28 mouse cellular contexts compared by ENCODE assay signal in genomic region chr5:15610695-15611094, GRCm38 (mm10). TPM values are rescaled to one million over a fixed set of nuclear protein-coding genes. Genes with fewer than 3 reads are reported as not detected.
A peak's percentile ranks its signal among the peaks of the same experiment; 100 is the strongest.
DNase-seq lines count a peak whose midpoint lies in the region; ATAC-seq and TF ChIP-seq lines count a peak whose summit lies in the region.
"Not testable (repeated sequence)": the region's sequence is repeated elsewhere in the genome, so short reads cannot be mapped to it uniquely, and the experiment has no call there.
"Had no signal": no experiment of that assay in that cellular context is flagged by ENCODE, and none has a peak within 500 bp of the region (broad histone marks: within the 10 kb centered on the region; RNA-seq: fewer than 3 reads in every experiment).

No protein-coding gene starts in this region.

- peak; percentile 41 for DNase-seq in CH12.LX (ENCODE audit: extremely low read depth)
- DNase-seq in adrenal gland, postnatal 14 days: peak; percentile 3
- peak; percentile 37 for DNase-seq in embryo, embryonic 10.5 days (ENCODE audit: low spot score)
- DNase-seq in heart, adult 2 months; stomach, postnatal 0 days (ENCODE audit: low spot score): not testable (repeated sequence)
- peak; percentile 18 for DNase-seq in kidney, adult 2 months
- DNase-seq in layer of hippocampus, adult 2 months (ENCODE audit: low spot score in 2 of 2): peak in 1 of 2 experiments; percentile 12
- peak; percentile 17 for DNase-seq in lung, postnatal 0 days (ENCODE audit: low spot score)

- ATAC-seq in lung, postnatal 0 days; stomach, postnatal 0 days (ENCODE audit: low FRiP score, low TSS enrichment): not testable (repeated sequence)

- peak in 1 of 2 experiments; percentile 50; a peak in 1 of 4 replicates for TF ChIP-seq CTCF in CH12.LX (conservative IDR thresholded peaks at IDR 0.05 in 1 of 2, IDR thresholded peaks at IDR 0.05 in 1 of 2; ENCODE audit: low read depth in 2 of 2, low read length in 2 of 2)
- peak; percentile 40 for TF ChIP-seq CTCF in heart, adult 2 months (IDR thresholded peaks at IDR 0.05)
- TF ChIP-seq CTCF in kidney, adult 2 months (conservative IDR thresholded peaks at IDR 0.05; ENCODE audit: insufficient read depth, insufficient read length, low read depth, low read length): 0 out of 2 replicates have a peak, but pooled peaks have one; percentile 2
- TF ChIP-seq CTCF in layer of hippocampus, adult 2 months (conservative IDR thresholded peaks at IDR 0.05): peak; percentile 62
- peak; percentile 17 for TF ChIP-seq CTCF in lung, postnatal 0 days (IDR thresholded peaks at IDR 0.05)
- peak; percentile 55 for TF ChIP-seq CTCF in stomach, postnatal 0 days (IDR thresholded peaks at IDR 0.05; ENCODE audit: low read depth)

- not testable (repeated sequence) for H3K27me3 ChIP-seq in CH12.LX (replicated peaks); heart, adult 2 months (ENCODE audit: control insufficient read depth, insufficient read depth, low read length); kidney, adult 2 months (replicated peaks; ENCODE audit: control insufficient read depth, insufficient read depth, low read length); lung, postnatal 0 days (replicated peaks; ENCODE audit: insufficient read depth, low read length); stomach, postnatal 0 days (ENCODE audit: control insufficient read depth, insufficient read depth, low read length)

- intact Hi-C loops in heart, adult 2 months (cut with DNase I): not testable (repeated sequence)

- not testable (repeated sequence) for TF ChIP-seq POLR2A in CH12.LX (IDR thresholded peaks at IDR 0.05; ENCODE audit: low read depth, low read length); heart, adult 2 months (IDR thresholded peaks at IDR 0.05; ENCODE audit: insufficient read depth, low read depth, low read length); kidney, adult 2 months (IDR thresholded peaks at IDR 0.05; ENCODE audit: low read depth, low read length)

- H3K4me1 ChIP-seq in CH12.LX (ENCODE audit: control insufficient read depth in 1 of 2, insufficient read depth in 2 of 2); heart, adult 2 months (ENCODE audit: control insufficient read depth, insufficient read depth, low read length); kidney, adult 2 months (ENCODE audit: control insufficient read depth, insufficient read depth, low read length); lung, postnatal 0 days (ENCODE audit: insufficient read depth, low read depth, low read length); stomach, postnatal 0 days (replicated peaks; ENCODE audit: control insufficient read depth, insufficient read depth): not testable (repeated sequence)

- H3K9ac ChIP-seq in CH12.LX (ENCODE audit: insufficient read depth, low read depth); heart, adult 2 months (ENCODE audit: low read depth, low read length); lung, postnatal 0 days (replicated peaks; ENCODE audit: low read depth); stomach, postnatal 0 days (ENCODE audit: low read length): not testable (repeated sequence)

- H3K4me2 ChIP-seq in CH12.LX (ENCODE audit: insufficient read depth, low read depth, poor library complexity, severe bottlenecking); lung, postnatal 0 days (replicated peaks; ENCODE audit: low read depth, low read length); stomach, postnatal 0 days (replicated peaks; ENCODE audit: low read depth): not testable (repeated sequence)

- 2% methylated on average over 1 of the region's 1 CpGs for WGBS in heart, adult 2 months
- WGBS in kidney, adult 2 months: 3% methylated on average over 1 of the region's 1 CpGs
- 3% methylated on average over 1 of the region's 1 CpGs for WGBS in lung, postnatal 0 days
- 0% methylated on average over 1 of the region's 1 CpGs for WGBS in stomach, postnatal 0 days

- TF ChIP-seq EP300 in CH12.LX (IDR thresholded peaks at IDR 0.05; ENCODE audit: low read length); heart, adult 2 months (IDR thresholded peaks at IDR 0.05; ENCODE audit: insufficient read depth, low read depth, low read length); lung, postnatal 0 days (IDR thresholded peaks at IDR 0.05); stomach, postnatal 0 days (optimal IDR thresholded peaks at IDR 0.05): not testable (repeated sequence)

- not testable (repeated sequence) for H3K36me3 ChIP-seq in CH12.LX (replicated peaks in 1 of 2; ENCODE audit: control insufficient read depth in 1 of 2, insufficient read depth in 1 of 2, low read length in 1 of 2); heart, adult 2 months (ENCODE audit: control insufficient read depth, insufficient read depth, low read length); kidney, adult 2 months (ENCODE audit: control insufficient read depth, insufficient read depth, low read length); lung, postnatal 0 days (ENCODE audit: insufficient read depth, low read length); stomach, postnatal 0 days (ENCODE audit: control insufficient read depth, insufficient read depth, low read length)

- not testable (repeated sequence) for H3K79me2 ChIP-seq in CH12.LX (replicated peaks; ENCODE audit: control insufficient read depth, extremely low read depth, insufficient read depth, poor library complexity, severe bottlenecking); heart, adult 2 months (replicated peaks; ENCODE audit: control insufficient read depth, insufficient read depth, low read length)

- peak; percentile 16 for TF ChIP-seq RAD21 in CH12.LX (IDR thresholded peaks at IDR 0.05; ENCODE audit: low read depth, low read length)

- not testable (repeated sequence) for H3K4me3 ChIP-seq in CH12.LX (replicated peaks in 1 of 3; ENCODE audit: low read depth in 2 of 3, low read length in 2 of 3, poor library complexity in 1 of 3); heart, adult 2 months; kidney, adult 2 months (ENCODE audit: insufficient read depth, low read depth, low read length); layer of hippocampus, adult 2 months; lung, postnatal 0 days (ENCODE audit: low read depth, low read length); stomach, postnatal 0 days (ENCODE audit: low read depth, low read length)

- not testable (repeated sequence) for H3K9me3 ChIP-seq in CH12.LX (replicated peaks; ENCODE audit: low read length); lung, postnatal 0 days (ENCODE audit: low read length); stomach, postnatal 0 days (ENCODE audit: control insufficient read depth, low read length)

- H3K27ac ChIP-seq in CH12.LX (ENCODE audit: insufficient read depth, low read depth); heart, adult 2 months; kidney, adult 2 months (ENCODE audit: insufficient read depth, low read depth, low read length); layer of hippocampus, adult 2 months; lung, postnatal 0 days (ENCODE audit: low read length); stomach, postnatal 0 days (replicated peaks): not testable (repeated sequence)

- dilution Hi-C loops in CH12.LX (cut with MboI; ENCODE audit: extremely low pct_ligation_motif_present, extremely low pct_unique_long_range_greater_than_20kb, low sequenced_read_pairs): not testable (repeated sequence)

- in situ Hi-C loops in CH12.LX (cut with MboI; ENCODE audit: low pct_ligation_motif_present, low pct_unique_long_range_greater_than_20kb, low sequenced_read_pairs): not testable (repeated sequence)

TF ChIP-seq in CH12.LX, 34 proteins besides CTCF, POLR2A, EP300 and RAD21:
- peak; percentile 58 for TF ChIP-seq ZNF384 (IDR thresholded peaks at IDR 0.05; ENCODE audit: low read depth, low read length)

RNA-seq across cellular contexts. Expression of gene Speer4d, which starts 8.2 kb away (rescaled TPM):
- not detected in 2 replicates for total RNA-seq in CH12.LX (2012; rRNA removed)
- total RNA-seq in CH12.LX (2014; rRNA removed): not detected in 2 replicates
- polyA plus RNA-seq in CH12.LX (2012; ENCODE audit: insufficient read length, low read depth): not detected in 2 replicates
- not detected in 2 replicates for total RNA-seq in adrenal gland, postnatal 14 days (2021)
- total RNA-seq in heart, adult 2 months (2021): not detected
- not detected in 2 replicates for polyA plus RNA-seq in heart, adult 2 months (2012; rRNA removed)
- polyA plus RNA-seq in kidney, adult 2 months (2012; rRNA removed): not detected in 2 replicates
- total RNA-seq in layer of hippocampus, adult 2 months (2021): not detected
- not detected in 2 replicates for polyA plus RNA-seq in lung, postnatal 0 days (2015; fragmentation: Nextera tagmentation; extraction: Ambion mirVana)
- polyA plus RNA-seq in stomach, postnatal 0 days (2015; fragmentation: Nextera tagmentation; extraction: Ambion mirVana): not detected in 2 replicates
- total RNA-seq: adrenal gland, postnatal 4 days; gastrocnemius, postnatal 36 days; heart, postnatal 36 days; layer of hippocampus, adult 18-20 months; layer of hippocampus, postnatal 25 days; left cerebral cortex, postnatal 10 days had no signal
- polyA plus RNA-seq: embryonic facial prominence, embryonic 10.5 days; forebrain, embryonic 10.5 days; heart, embryonic 14.5 days; hindbrain, embryonic 15.5 days; intestine, embryonic 15.5 days; kidney, embryonic 15.5 days; limb, embryonic 12.5 days; liver, embryonic 13.5 days; lung, adult 2 months; midbrain, embryonic 15.5 days; myocyte; neural tube, embryonic 13.5 days; stomach, embryonic 14.5 days had no signal

RNA-seq across cellular contexts. Expression of gene Gm21083, which starts 33.6 kb away (rescaled TPM):
- total RNA-seq in CH12.LX (2012; rRNA removed) (not detected in 2 replicates), CH12.LX (2014; rRNA removed) (not detected in 2 replicates)
- polyA plus RNA-seq in CH12.LX (2012; ENCODE audit: insufficient read length, low read depth): not detected in 2 replicates
- not detected in 2 replicates for total RNA-seq in adrenal gland, postnatal 14 days (2021)
- not detected for total RNA-seq in heart, adult 2 months (2021)
- polyA plus RNA-seq in heart, adult 2 months (2012; rRNA removed): 0.23 TPM in 1 of 2 replicates, not detected in the other
- polyA plus RNA-seq in kidney, adult 2 months (2012; rRNA removed): not detected in 2 replicates
- total RNA-seq in layer of hippocampus, adult 2 months (2021): not detected
- polyA plus RNA-seq in lung, postnatal 0 days (2015; fragmentation: Nextera tagmentation; extraction: Ambion mirVana): not detected in 2 replicates
- polyA plus RNA-seq in stomach, postnatal 0 days (2015; fragmentation: Nextera tagmentation; extraction: Ambion mirVana): not detected in 2 replicates
- total RNA-seq: adrenal gland, postnatal 4 days; gastrocnemius, postnatal 36 days; heart, adult 8-10 months; heart, postnatal 36 days; layer of hippocampus, adult 18-20 months; layer of hippocampus, postnatal 25 days; left cerebral cortex, postnatal 10 days had no signal
- polyA plus RNA-seq: embryonic facial prominence, embryonic 10.5 days; forebrain, embryonic 10.5 days; hindbrain, embryonic 15.5 days; kidney, embryonic 15.5 days; limb, embryonic 12.5 days; liver, embryonic 13.5 days; lung, adult 2 months; midbrain, embryonic 15.5 days; myocyte; neural tube, embryonic 13.5 days; stomach, embryonic 14.5 days had no signal

RNA-seq across cellular contexts. Expression of gene 4930572O03Rik, which starts 46.2 kb away (rescaled TPM):
- not detected in 2 replicates for total RNA-seq in CH12.LX (2012; rRNA removed)
- total RNA-seq in CH12.LX (2014; rRNA removed): not detected in 2 replicates
- polyA plus RNA-seq in CH12.LX (2012; ENCODE audit: insufficient read length, low read depth): not detected in 2 replicates
- total RNA-seq in adrenal gland, postnatal 14 days (2021): not detected in 2 replicates
- total RNA-seq in heart, adult 2 months (2021): not detected
- not detected in 2 replicates for polyA plus RNA-seq in heart, adult 2 months (2012; rRNA removed)
- not detected in 2 replicates for polyA plus RNA-seq in kidney, adult 2 months (2012; rRNA removed)
- not detected for total RNA-seq in layer of hippocampus, adult 2 months (2021)
- not detected in 2 replicates for polyA plus RNA-seq in lung, postnatal 0 days (2015; fragmentation: Nextera tagmentation; extraction: Ambion mirVana)
- polyA plus RNA-seq in stomach, postnatal 0 days (2015; fragmentation: Nextera tagmentation; extraction: Ambion mirVana): not detected in 2 replicates
- total RNA-seq: adrenal gland, postnatal 4 days; gastrocnemius, postnatal 36 days; heart, adult 8-10 months; heart, postnatal 36 days; layer of hippocampus, adult 18-20 months; layer of hippocampus, postnatal 25 days; left cerebral cortex, postnatal 10 days had no signal
- polyA plus RNA-seq: embryonic facial prominence, embryonic 10.5 days; forebrain, embryonic 10.5 days; heart, embryonic 14.5 days; hindbrain, embryonic 15.5 days; intestine, embryonic 15.5 days; kidney, embryonic 15.5 days; limb, embryonic 12.5 days; liver, embryonic 13.5 days; lung, adult 2 months; midbrain, embryonic 15.5 days; myocyte; neural tube, embryonic 13.5 days; stomach, embryonic 14.5 days had no signal
